Mouse (Mus musculus) layer of hippocampus, adult 8-10 months (tissue): ENCODE measurements around the gene Copa. TPM values are rescaled to one million over a fixed set of nuclear protein-coding genes. Genes with fewer than 3 reads are reported as not detected.
A peak's percentile ranks its signal among the peaks of the same experiment; 100 is the strongest.

ENCODE experiments used
- DNase-seq, 2 experiments: peaks; one replicate each; pipeline ENCODE4 v3.0.0; 2022; ENCODE audit warnings: low spot score in 2 of 2
- total RNA-seq, 4 experiments: library from RNA; stranded (reverse); gene quantifications; 2 replicates each; pipeline ENCODE4 v1.2.4; 2022

Gene Copa
- total RNA-seq, 4 experiments from 2014 or later: 149 to 159 (median 151) TPM

- DNase-seq: no peak
Measured at GRCm38 (mm10) chr1:172082899-172083445, 643 bp downstream of the Copa start.

DNA sequence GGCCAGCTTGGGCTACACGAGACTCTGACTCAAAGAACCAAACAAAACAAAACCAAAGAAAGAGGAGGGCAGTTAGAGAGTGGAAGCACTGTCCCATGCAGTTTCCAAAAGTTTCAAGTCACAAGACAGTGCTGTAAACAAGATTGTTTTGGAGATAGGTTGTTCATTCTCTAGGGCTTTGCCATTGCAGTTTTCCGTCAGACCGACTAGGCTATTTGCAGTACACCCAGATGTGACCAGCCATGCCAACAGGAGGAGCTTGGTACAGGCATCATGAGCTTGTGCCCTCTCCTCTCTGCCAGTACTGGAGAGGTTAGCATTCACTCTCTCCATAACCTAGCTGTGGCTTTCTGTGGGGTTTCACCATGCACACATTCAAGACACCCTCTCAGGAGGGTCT lies 11.2 kb downstream of the Copa start:
- no peak for DNase-seq

GRCm38 (mm10) chr1:172094295-172094694 lies 12.0 kb downstream of the Copa start:
- DNase-seq: no peak

- no peak for DNase-seq
Measured at GRCm38 (mm10) chr1:172095202-172095601, 12.9 kb downstream of the Copa start.

DNA sequence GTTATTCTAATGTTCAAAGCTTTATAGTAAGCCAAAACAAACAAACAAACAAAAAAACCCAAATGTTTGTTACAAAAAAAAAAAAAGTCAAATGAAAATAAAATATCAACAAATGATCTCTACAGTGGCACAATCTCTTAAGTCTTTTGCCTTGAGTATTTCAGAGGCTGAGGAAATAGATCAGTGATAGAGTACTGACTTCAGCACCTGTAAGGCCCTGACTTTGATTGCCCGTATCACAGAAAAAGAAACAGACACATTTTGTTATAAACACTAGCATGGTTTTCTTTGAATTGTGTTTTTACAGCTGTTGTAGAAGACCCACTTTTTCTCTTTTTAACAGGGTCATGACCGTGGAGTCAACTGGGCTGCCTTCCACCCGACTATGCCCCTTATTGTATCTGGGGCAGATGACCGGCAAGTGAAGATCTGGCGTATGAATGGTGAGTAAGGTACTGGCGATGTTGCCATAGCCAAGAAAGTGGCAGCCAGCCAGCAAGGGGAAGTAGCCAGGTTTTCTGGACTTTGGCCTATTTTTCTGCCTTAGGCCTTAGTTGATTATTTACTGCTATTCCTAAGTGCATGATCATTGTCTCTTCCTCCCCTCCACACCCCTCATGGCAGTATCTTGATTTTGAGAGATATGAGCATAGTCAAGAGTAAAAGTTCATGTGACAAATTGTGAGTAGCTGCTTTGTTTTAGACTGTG lies 17.1 kb downstream of the Copa start:
- DNase-seq: no peak

GRCm38 (mm10) chr1:172103619-172104018 lies 21.3 kb downstream of the Copa start:
- no peak for DNase-seq

DNA sequence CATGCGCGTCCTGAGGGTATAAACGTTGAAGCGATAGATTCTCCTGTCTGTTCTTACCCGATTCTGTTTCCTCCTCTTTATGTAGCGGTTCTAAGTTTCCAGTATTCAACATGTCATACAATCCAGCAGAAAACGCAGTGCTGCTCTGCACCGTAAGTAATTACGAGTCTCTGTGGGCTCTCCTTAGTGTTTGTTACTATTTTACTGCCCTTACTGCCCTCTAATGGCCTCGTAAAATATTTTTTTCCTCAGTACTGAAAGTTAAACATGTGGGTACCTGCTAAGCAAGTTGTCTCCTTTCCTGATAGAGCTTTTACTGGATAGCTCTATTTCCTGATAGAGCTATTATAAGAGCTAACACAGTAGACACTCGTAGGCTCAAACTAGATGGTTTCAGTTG lies 22.8 kb downstream of the Copa start:
- DNase-seq: no peak

- DNase-seq: no peak
Measured at GRCm38 (mm10) chr1:172107777-172108477, 25.6 kb downstream of the Copa start.

DNA sequence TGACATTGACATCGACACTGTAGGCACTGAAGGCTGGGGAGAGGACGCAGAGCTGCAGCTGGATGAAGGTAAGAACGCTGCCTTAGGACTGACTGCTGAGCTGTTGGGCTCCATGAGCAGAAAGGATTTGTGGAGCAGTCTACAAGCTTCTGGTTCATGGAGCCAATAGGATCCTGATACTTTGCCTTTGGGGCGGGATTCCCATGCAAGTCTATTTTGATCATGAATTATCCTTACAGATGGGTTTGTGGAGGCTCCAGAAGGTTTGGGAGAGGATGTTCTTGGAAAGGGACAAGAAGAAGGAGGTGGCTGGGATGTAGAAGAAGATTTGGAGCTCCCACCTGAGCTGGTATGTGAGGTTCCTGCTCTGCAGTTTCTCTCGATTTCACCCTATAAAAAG lies 34.6 kb downstream of the Copa start:
- DNase-seq: no peak

- DNase-seq: no peak
Measured at GRCm38 (mm10) chr1:172119100-172119499, 36.8 kb downstream of the Copa start.

- peak in 1 of 2 experiments; percentile 34 for DNase-seq
Measured at GRCm38 (mm10) chr1:172119720-172120119, 37.4 kb downstream of the Copa start.

- DNase-seq: no peak
Measured at GRCm38 (mm10) chr1:172122671-172123070, 40.3 kb downstream of the Copa start.

DNA sequence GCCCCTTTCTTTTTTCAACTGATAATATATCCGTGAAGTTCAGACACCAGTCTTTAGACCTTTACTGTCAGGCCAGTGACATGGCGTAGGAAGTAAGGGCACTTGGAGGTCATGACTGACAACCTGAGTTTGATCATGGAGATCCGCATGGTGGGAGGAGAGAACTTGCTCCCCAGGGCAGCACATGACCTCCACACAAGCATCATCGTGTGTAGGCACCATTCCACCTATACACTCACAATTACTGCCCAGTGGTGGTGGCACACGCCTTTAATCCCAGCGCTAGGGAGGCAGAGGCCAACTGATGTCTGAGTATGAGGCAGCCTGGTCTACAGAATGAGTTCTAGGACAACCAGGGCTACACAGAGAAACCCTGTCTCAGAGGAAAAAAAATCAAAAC lies 42.2 kb downstream of the Copa start:
- DNase-seq: no peak

- DNase-seq: peak; percentile 49 to 57
Measured at GRCm38 (mm10) chr1:172126376-172127347, 44.3 kb downstream of the Copa start, which contains the start of gene Pex19. Gene Pex19 (plus strand): TSS chr1:172126755.

DNA sequence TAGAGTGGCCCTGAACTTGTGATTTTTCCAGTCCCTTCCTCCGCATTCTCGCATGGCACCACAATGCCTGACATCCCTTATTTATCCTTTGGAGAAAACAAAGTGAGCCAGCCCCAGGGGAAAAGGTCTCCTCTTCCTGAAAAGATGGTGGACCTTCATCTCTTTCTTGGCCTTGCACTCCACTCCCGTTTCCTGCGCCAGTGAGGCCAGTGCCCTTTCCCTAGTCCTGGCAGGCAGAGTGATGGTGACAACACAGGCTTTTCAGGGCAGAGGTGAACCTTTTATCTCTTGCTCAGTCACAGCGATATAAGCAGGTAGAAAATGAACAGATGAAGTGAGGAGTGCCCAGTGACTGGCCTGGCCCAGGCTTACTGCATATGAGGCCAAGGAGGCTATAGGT lies 45.2 kb downstream of the Copa start:
- no peak for DNase-seq

GRCm38 (mm10) chr1:172128563-172128962 lies 46.2 kb downstream of the Copa start:
- no peak for DNase-seq

GRCm38 (mm10) chr1:172129108-172129507 lies 46.8 kb downstream of the Copa start:
- DNase-seq: no peak

DNA sequence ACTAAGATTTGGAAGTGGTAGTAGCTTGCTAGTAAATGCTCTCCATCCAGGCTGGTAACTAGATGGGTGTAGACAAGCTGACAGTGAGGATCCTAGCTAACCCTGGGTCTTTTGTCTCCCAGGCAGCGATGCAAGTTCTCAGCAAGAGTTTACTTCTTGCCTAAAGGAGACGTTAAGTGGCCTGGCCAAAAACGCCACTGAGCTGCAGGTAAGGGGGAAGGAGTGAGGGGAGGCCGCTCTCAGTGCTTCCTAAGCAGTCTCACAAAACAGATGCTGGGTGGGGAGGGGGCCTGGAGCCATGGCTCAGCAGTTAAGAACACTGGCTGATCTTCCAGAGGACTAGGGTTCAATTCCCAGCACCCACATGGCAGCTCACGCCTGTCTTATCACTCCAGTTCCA lies 47.5 kb downstream of the Copa start:
- no peak for DNase-seq

- no peak for DNase-seq
Measured at GRCm38 (mm10) chr1:172132319-172132718, 50.0 kb downstream of the Copa start.

DNA sequence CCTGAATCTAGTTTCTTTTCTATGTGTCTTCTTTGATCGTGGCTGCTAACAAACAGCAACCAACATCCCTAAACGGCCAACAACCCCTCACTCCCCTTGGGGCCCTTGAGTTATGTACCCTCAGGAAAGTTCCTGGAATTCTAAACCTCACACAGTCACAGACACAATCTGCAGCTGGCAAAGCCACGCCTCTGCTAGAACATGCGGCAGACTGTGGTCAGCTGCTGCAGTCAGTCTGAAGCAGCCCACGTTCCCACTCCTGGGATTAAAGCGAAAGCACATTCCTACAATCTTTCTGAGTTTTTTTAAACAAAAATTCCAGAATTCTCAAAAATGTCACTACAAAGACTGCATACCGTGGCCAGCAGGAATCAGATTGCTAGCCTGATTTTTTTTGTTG lies 51.2 kb downstream of the Copa start:
- no peak for DNase-seq

GRCm38 (mm10) chr1:172134072-172134471 lies 51.7 kb downstream of the Copa start:
- DNase-seq: no peak
